Mouse (Mus musculus) NIH3T3 (cell line): ENCODE data around the gene Cggbp1.

ENCODE experiments used
- DNase-seq: peaks from one replicate; pipeline ENCODE4 v3.0.0-alpha.2; 2012; ENCODE audit warnings: low read depth

The Cggbp1 gene

GRCm38 (mm10) chr16:64873416-64874305 is 21.9 kb downstream of the Cggbp1 start:
- DNase-seq = peak; percentile 81

GRCm38 (mm10) chr16:64875384-64875783 is 23.6 kb downstream of the Cggbp1 start:
- DNase-seq = no peak

GRCm38 (mm10) chr16:64875822-64876221 is 24.0 kb downstream of the Cggbp1 start:
- DNase-seq = no peak

- no peak for DNase-seq
Observed at GRCm38 (mm10) chr16:64876631-64877265, 25.0 kb downstream of the Cggbp1 start.

- no peak for DNase-seq
Observed at GRCm38 (mm10) chr16:64877314-64877713, 25.5 kb downstream of the Cggbp1 start.

GRCm38 (mm10) chr16:64878611-64879132 is 26.9 kb downstream of the Cggbp1 start:
- no peak for DNase-seq

GRCm38 (mm10) chr16:64879735-64880134 is 27.9 kb downstream of the Cggbp1 start:
- no peak for DNase-seq

- no peak for DNase-seq
Observed at GRCm38 (mm10) chr16:64880986-64881385, 29.2 kb downstream of the Cggbp1 start.

GRCm38 (mm10) chr16:64881442-64881841 is 29.6 kb downstream of the Cggbp1 start:
- DNase-seq = no peak

- no peak for DNase-seq
Observed at GRCm38 (mm10) chr16:64883896-64884295, 32.1 kb downstream of the Cggbp1 start.

GRCm38 (mm10) chr16:64884420-64884838 is 32.6 kb downstream of the Cggbp1 start:
- DNase-seq = peak; percentile 5

- no peak for DNase-seq
Observed at GRCm38 (mm10) chr16:64885142-64885541, 33.3 kb downstream of the Cggbp1 start.

GRCm38 (mm10) chr16:64885547-64885946 is 33.8 kb downstream of the Cggbp1 start:
- no peak for DNase-seq

- no peak for DNase-seq
Observed at GRCm38 (mm10) chr16:64889496-64889895, 37.7 kb downstream of the Cggbp1 start.

- DNase-seq = peak; percentile 25
Observed at GRCm38 (mm10) chr16:64899084-64899483, 47.3 kb downstream of the Cggbp1 start.

- DNase-seq = peak; percentile 33
Observed at GRCm38 (mm10) chr16:64903328-64903727, 51.5 kb downstream of the Cggbp1 start.

- DNase-seq = peak; percentile 49
Observed at GRCm38 (mm10) chr16:64907112-64907511, 55.3 kb downstream of the Cggbp1 start.

- no peak for DNase-seq
Observed at GRCm38 (mm10) chr16:64908747-64909146, 57.0 kb downstream of the Cggbp1 start.
